Mouse (Mus musculus) CH12.LX (cell line): ENCODE results near the gene Brpf1.

ENCODE experiments used
- CHD2 ChIP-seq: IDR thresholded peaks from 2 replicates; pipeline ENCODE4 v1.6.1; 2011; ENCODE audit warnings: low read length, improper control_type of control experiment
- CTCF ChIP-seq, 2 experiments: IDR thresholded peaks in 1 of 2; conservative IDR thresholded peaks in 1 of 2; 2 replicates each; pipeline ENCODE4 v1.5.1; 2011 to 2012; ENCODE audit warnings: low read depth in 2 of 2, low read length in 2 of 2, improper control_type of control experiment in 1 of 2, inconsistent platforms in 1 of 2, mild to moderate bottlenecking in 1 of 2, moderate library complexity in 1 of 2
- ELF1 ChIP-seq: IDR thresholded peaks from 2 replicates; pipeline ENCODE4 v1.6.1; 2014; ENCODE audit warnings: low read depth, mild to moderate bottlenecking, inconsistent platforms, low read length, improper control_type of control experiment
- EP300 ChIP-seq: IDR thresholded peaks from 2 replicates; pipeline ENCODE4 v1.6.1; 2011; ENCODE audit warnings: low read length, improper control_type of control experiment
- ETS1 ChIP-seq: conservative IDR thresholded peaks from 2 replicates; pipeline ENCODE4 v1.6.1; 2012; ENCODE audit warnings: low read depth, mild to moderate bottlenecking, inconsistent platforms, low read length, improper control_type of control experiment, moderate library complexity
- JUND ChIP-seq: conservative IDR thresholded peaks from 2 replicates; pipeline ENCODE4 v1.6.1; 2011; ENCODE audit warnings: low read depth, low read length, improper control_type of control experiment
- MAX ChIP-seq: IDR thresholded peaks from 2 replicates; pipeline ENCODE4 v1.6.1; 2011; ENCODE audit warnings: low read length, improper control_type of control experiment
- POLR2A ChIP-seq: IDR thresholded peaks from 2 replicates; pipeline ENCODE4 v1.6.1; 2011; ENCODE audit warnings: low read depth, mild to moderate bottlenecking, improper control_type of control experiment, low read length
- POLR2AphosphoS2 ChIP-seq: IDR thresholded peaks from 2 replicates; pipeline ENCODE4 v1.6.1; 2011; ENCODE audit warnings: low read depth, low read length, improper control_type of control experiment
- SMC3 ChIP-seq: IDR thresholded peaks from 2 replicates; pipeline ENCODE4 v1.6.1; 2011; ENCODE audit warnings: low read depth, low read length, improper control_type of control experiment
- ZC3H11A ChIP-seq: IDR thresholded peaks from 2 replicates; pipeline ENCODE4 v1.6.1; 2012; ENCODE audit warnings: low read depth, mild to moderate bottlenecking, inconsistent platforms, low read length, improper control_type of control experiment

DNA sequence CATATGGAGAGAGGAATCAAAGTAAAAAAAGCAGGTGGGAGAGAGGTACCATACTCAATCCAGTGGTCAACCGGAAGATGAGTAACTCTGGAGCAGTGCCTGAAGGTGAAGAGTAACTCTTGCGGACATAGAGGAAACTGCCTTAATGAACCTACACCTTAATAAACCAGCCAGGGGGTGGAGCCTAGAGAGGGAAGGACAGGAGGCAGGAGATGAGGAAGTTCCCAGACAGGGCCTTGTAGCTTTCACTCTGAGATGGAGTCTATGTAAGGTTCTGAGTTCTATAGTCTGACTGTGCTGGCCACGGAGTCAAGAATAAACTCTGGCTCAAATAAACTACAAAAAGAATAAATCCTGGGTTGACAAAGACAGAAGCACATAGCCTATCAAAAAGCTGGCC, 22.0 kb upstream of the Brpf1 start:
- TF ChIP-seq JUND (no peak), CHD2 (no peak), ZC3H11A (no peak), MAX (no peak), CTCF (conservative IDR thresholded peaks at IDR 0.05 in 1 of 2, IDR thresholded peaks at IDR 0.05 in 1 of 2; ENCODE audit: low read depth in 2 of 2, low read length in 2 of 2) (no peak), EP300 (no peak), POLR2A (no peak), POLR2AphosphoS2 (no peak), SMC3 (no peak), ELF1 (no peak), ETS1 (no peak)
